Mouse (Mus musculus) embryonic facial prominence, embryonic 14.5 days (tissue): Measurements from ENCODE around the gene Riiad1. TPM values are rescaled to one million over a fixed set of nuclear protein-coding genes. Genes with fewer than 3 reads are reported as not detected.
A peak's percentile ranks its signal among the peaks of the same experiment; 100 is the strongest.

Source experiments
- ATAC-seq: fragments of 200-750 bp; cut with Nextera tagmentation; 2 replicates; pipeline ENCODE4 v1.8.0; 2017; ENCODE audit warnings: low read depth, moderate number of reproducible peaks, moderate TSS enrichment
- DNase-seq: peaks from one replicate; pipeline ENCODE4 v3.0.0-alpha.2; 2015; ENCODE audit warnings: low spot score
- H3K27ac ChIP-seq: fragments of 300-500 bp; sonication (generic); replicated peaks from 2 replicates; pipeline ENCODE4 v1.5.1; 2014; ENCODE audit warnings: low read depth, mild to moderate bottlenecking, low read length, moderate library complexity
- H3K27me3 ChIP-seq: fragments of 300-500 bp; sonication (generic); replicated peaks from 2 replicates; pipeline ENCODE4 v1.6.1; 2014; ENCODE audit warnings: low read length; ENCODE audit not compliant: control insufficient read depth, insufficient read depth
- H3K36me3 ChIP-seq: fragments of 300-500 bp; sonication (generic); 2 replicates; pipeline ENCODE4 v1.6.1; 2014; ENCODE audit warnings: low read length, mixed read lengths; ENCODE audit not compliant: control insufficient read depth, insufficient read depth
- H3K4me1 ChIP-seq: fragments of 300-500 bp; sonication (generic); 2 replicates; pipeline ENCODE4 v1.6.1; 2014; ENCODE audit warnings: antibody characterized with exemption, low read length; ENCODE audit not compliant: control insufficient read depth, insufficient read depth
- H3K4me2 ChIP-seq: fragments of 300-500 bp; sonication (generic); 2 replicates; pipeline ENCODE4 v1.6.1; 2014; ENCODE audit warnings: low read depth, mild to moderate bottlenecking, low read length, moderate library complexity, mixed read lengths
- H3K4me3 ChIP-seq: fragments of 300-500 bp; sonication (generic); 2 replicates; pipeline ENCODE4 v1.5.1; 2014; ENCODE audit warnings: low read depth, mild to moderate bottlenecking, low read length
- H3K9ac ChIP-seq: fragments of 300-500 bp; sonication (generic); 2 replicates; pipeline ENCODE4 v1.6.1; 2014; ENCODE audit warnings: low read depth, mild to moderate bottlenecking, low read length, moderate library complexity, mixed read lengths
- H3K9me3 ChIP-seq: fragments of 300-500 bp; sonication (generic); 2 replicates; pipeline ENCODE4 v1.6.1; 2016; ENCODE audit warnings: low read length; ENCODE audit not compliant: control insufficient read depth
- WGBS: fragments of 180-500 bp; shearing (Covaris S2); extraction: QIAGEN DNeasy Blood & Tissue Kit; methylation state at CpG from one replicate; pipeline ENCODE4 v1.1.7; 2014; 5-methylcytosine and 5-hydroxymethylcytosine counted together
- polyA plus RNA-seq: library from polyadenylated mRNA; unstranded; fragments of >200 nt; fragmentation: Nextera tagmentation; extraction: Ambion mirVana; gene quantifications from 2 replicates; pipeline ENCODE4 v1.2.1, GENCODE M21; 2014

Riiad1 gene
- 5.5 and 17.2 TPM in 2 replicates for polyA plus RNA-seq

- Histone ChIP-seq H3K9ac (no peak within 1 kb of the TSS; the same call in 1 of the 2 replicates), H3K4me3 (peak within 1 kb of the TSS; percentile 14), H3K4me2 (peak within 1 kb of the TSS; percentile 45), H3K36me3 (no peaks in the 10 kb centered on the region), H3K27me3 (peaks cover 11% of the 10 kb centered on the region; the same call in 1 of the 2 replicates), H3K4me1 (no peaks in the 10 kb centered on the region; the same call in 1 of the 2 replicates), H3K9me3 (no peaks in the 10 kb centered on the region), H3K27ac (no peak within 1 kb of the TSS)
- no peak for ATAC-seq
- WGBS: 12% methylated on average over 14 of the region's 16 CpGs
- no peak for DNase-seq
These were observed at the start of gene Riiad1 for GRCm38 (mm10) chr3:94480291-94480884. Gene Riiad1 (minus strand): TSS chr3:94480341.

DNA sequence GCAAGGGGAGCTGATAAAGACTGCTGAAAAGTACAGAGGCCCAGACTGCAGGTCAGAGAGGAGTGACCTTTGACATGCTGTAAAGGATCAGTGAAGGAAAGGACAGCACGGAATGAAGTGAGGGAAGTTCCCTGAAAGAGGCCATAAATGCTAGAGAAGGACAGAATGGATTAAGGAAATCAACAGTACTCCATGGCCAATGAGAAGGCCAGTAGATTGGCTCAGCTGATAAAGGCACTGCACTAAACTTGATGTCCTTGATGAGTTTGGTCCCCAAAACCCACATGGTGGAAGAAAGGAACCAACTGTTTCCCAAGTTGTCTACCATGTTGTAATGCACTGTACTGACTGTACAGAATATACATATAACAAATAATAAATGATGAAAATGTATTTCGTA, 46.6 kb upstream of the Riiad1 start:
- H3K4me1 ChIP-seq: no peaks in the 10 kb centered on the region
- H3K4me3 ChIP-seq: no peak overlapping the region
- H3K27me3 ChIP-seq: no peaks in the 10 kb centered on the region
- WGBS: 64% methylated on average over 2 of the region's 2 CpGs
- no peak overlapping the region for H3K27ac ChIP-seq
- H3K36me3 ChIP-seq: peaks cover 52% of the 10 kb centered on the region
- ATAC-seq (no peak), DNase-seq (no peak)
- H3K9me3 ChIP-seq: no peaks in the 10 kb centered on the region
- H3K4me2 ChIP-seq: no peak overlapping the region
- no peak overlapping the region for H3K9ac ChIP-seq

DNA sequence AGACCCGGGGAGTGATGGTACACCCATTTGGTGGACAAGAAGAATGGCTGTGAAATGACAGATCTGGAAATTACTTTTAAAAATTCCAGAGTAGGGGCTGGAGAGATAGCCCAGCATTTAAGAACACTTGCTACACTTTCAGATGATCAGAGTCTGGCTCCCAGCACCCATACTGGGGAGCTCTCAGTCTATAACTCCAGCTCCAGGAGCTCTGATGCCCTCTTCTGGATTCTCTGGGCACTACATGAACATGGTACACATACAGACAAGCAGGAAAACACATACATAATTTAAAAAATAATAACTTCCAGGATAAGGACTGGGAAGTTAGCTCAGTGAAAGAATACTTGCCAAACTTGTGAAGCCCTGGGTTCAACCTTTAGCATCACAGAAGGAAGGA, 26.5 kb upstream of the Riiad1 start:
- Histone ChIP-seq H3K27me3 (no peaks in the 10 kb centered on the region), H3K36me3 (peaks cover 62% of the 10 kb centered on the region), H3K4me3 (no peak overlapping the region), H3K9me3 (no peaks in the 10 kb centered on the region), H3K4me2 (no peak overlapping the region), H3K27ac (no peak overlapping the region), H3K4me1 (no peaks in the 10 kb centered on the region), H3K9ac (no peak overlapping the region)
- ATAC-seq: no peak
- 100% methylated on average over 1 of the region's 1 CpGs for WGBS
- DNase-seq: no peak

GRCm38 (mm10) chr3:94502243-94502642, 22.1 kb upstream of the Riiad1 start:
- DNase-seq (peak; percentile 38), ATAC-seq (no peak)
- Histone ChIP-seq H3K4me1 (no peaks in the 10 kb centered on the region), H3K9ac (no peak overlapping the region), H3K36me3 (peaks cover 56% of the 10 kb centered on the region), H3K27me3 (no peaks in the 10 kb centered on the region), H3K27ac (no peak overlapping the region), H3K4me3 (no peak overlapping the region), H3K4me2 (no peak overlapping the region), H3K9me3 (no peaks in the 10 kb centered on the region)
- 79% methylated on average over 3 of the region's 3 CpGs for WGBS

GRCm38 (mm10) chr3:94497162-94497561, 17.0 kb upstream of the Riiad1 start:
- 87% methylated on average over 4 of the region's 4 CpGs for WGBS
- DNase-seq: no peak
- Histone ChIP-seq H3K27me3 (no peaks in the 10 kb centered on the region), H3K36me3 (peaks cover 51% of the 10 kb centered on the region), H3K9ac (no peak overlapping the region), H3K9me3 (no peaks in the 10 kb centered on the region), H3K27ac (no peak overlapping the region), H3K4me3 (no peak overlapping the region), H3K4me2 (no peak overlapping the region), H3K4me1 (no peaks in the 10 kb centered on the region)
- no peak for ATAC-seq

- peaks cover under 1% of the 10 kb centered on the region; the same call in 1 of the 2 replicates for H3K36me3 ChIP-seq
- no peak overlapping the region for H3K9ac ChIP-seq
- H3K4me2 ChIP-seq: no peak overlapping the region
- 77% methylated on average over 6 of the region's 6 CpGs for WGBS
- H3K27me3 ChIP-seq: no peaks in the 10 kb centered on the region
- H3K4me1 ChIP-seq: no peaks in the 10 kb centered on the region
- ATAC-seq: no peak
- no peaks in the 10 kb centered on the region for H3K9me3 ChIP-seq
- H3K4me3 ChIP-seq: no peak overlapping the region
- no peak for DNase-seq
- no peak overlapping the region for H3K27ac ChIP-seq
These were observed 7.4 kb upstream of the Riiad1 start for GRCm38 (mm10) chr3:94487581-94487980.

DNA sequence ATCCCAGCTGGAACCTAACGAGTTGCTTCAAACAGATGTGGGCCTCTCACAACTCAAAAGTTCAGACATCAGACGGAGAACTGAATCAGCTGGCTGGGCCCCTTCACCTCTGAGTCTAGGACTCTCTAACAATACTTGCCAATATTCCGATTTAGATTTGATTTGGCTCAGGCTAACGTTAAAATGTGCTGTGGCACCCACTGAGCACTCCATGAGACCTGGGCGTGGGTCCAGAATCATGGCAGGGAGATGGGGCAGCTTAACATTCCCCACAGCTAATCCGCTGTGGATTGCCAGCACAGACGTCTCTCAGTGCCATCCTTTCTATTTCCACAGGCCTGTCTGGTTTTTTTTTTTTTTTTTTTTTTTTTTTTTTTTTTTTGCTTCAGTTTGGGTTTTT, 5.8 kb upstream of the Riiad1 start:
- H3K4me1 ChIP-seq: no peaks in the 10 kb centered on the region
- H3K4me3 ChIP-seq: no peak overlapping the region
- WGBS: 59% methylated on average over 7 of the region's 7 CpGs
- H3K9me3 ChIP-seq: no peaks in the 10 kb centered on the region
- H3K9ac ChIP-seq: no peak overlapping the region
- H3K36me3 ChIP-seq: no peaks in the 10 kb centered on the region
- ATAC-seq: no peak
- H3K27me3 ChIP-seq: no peaks in the 10 kb centered on the region
- no peak overlapping the region for H3K27ac ChIP-seq
- no peak overlapping the region for H3K4me2 ChIP-seq
- no peak for DNase-seq

DNA sequence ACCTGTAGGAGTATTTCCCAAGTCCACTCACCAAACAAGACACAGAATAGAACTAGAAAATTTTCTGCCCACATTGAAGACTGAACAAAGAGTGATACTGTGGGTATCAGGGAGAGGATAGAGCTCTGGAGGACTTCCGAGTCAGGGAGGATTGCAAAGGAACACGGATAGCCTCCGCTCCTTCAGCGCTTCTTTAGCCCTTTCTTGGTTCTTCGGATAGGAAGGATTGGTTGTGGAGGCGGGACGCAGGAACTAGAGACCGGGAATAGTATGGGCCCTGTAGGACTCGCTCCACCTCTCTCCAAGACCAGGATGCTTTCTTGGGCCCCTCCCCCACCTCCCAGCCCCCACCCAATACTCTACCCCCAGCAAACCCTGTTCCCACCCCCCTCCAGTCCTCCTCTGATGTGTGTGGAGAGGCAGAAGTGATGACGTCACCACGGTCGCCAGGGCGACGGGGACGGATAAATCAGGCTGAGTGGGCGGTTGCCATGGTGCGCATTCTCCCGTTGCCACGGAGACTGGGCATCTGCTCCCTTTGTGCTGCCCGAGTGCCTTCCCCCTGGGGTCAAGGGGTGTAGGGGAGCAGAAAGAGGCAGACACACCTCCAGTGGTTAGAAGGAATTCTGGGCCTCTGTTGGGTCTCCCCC, 3.8 kb upstream of the Riiad1 start:
- DNase-seq (peak; percentile 81), ATAC-seq (peak; percentile 82)
- H3K9me3 ChIP-seq: no peaks in the 10 kb centered on the region
- H3K4me3 ChIP-seq: no peak overlapping the region
- 15% methylated on average over 19 of the region's 20 CpGs for WGBS
- H3K27me3 ChIP-seq: peaks cover 9% of the 10 kb centered on the region; the same call in 1 of the 2 replicates
- no peak overlapping the region for H3K9ac ChIP-seq
- no peaks in the 10 kb centered on the region for H3K36me3 ChIP-seq
- H3K4me2 ChIP-seq: no peak overlapping the region
- no peaks in the 10 kb centered on the region for H3K4me1 ChIP-seq
- no peak overlapping the region for H3K27ac ChIP-seq
